Mouse (Mus musculus): Measurements from ENCODE around the gene Arid5a. TPM values are rescaled to one million over a fixed set of nuclear protein-coding genes. Genes with fewer than 3 reads are reported as not detected.

The Arid5a gene
- polyA plus RNA-seq, 1 experiment from 2014 or later: 2.9 TPM

- WGBS: 95% methylated on average over 4 of the region's 4 CpGs
- H3K9ac ChIP-seq (replicated peaks): no peak overlapping the region
- peaks cover 92% of the 10 kb centered on the region for H3K36me3 ChIP-seq
These were observed 44.8 kb downstream of the Arid5a start for GRCm38 (mm10) chr1:36352351-36352750.

GRCm38 (mm10) chr1:36356955-36357695 is 49.6 kb downstream of the Arid5a start:
- Histone ChIP-seq H3K9me3 (no peaks in the 10 kb centered on the region), H3K4me1 (no peaks in the 10 kb centered on the region), H3K4me2 (replicated peaks) (no peak overlapping the region), H3K27me3 (no peaks in the 10 kb centered on the region), H3K36me3 (peaks cover 65% of the 10 kb centered on the region), H3K27ac (replicated peaks) (no peak overlapping the region), H3K4me3 (no peak overlapping the region), H3K9ac (replicated peaks) (no peak overlapping the region)
- ATAC-seq (ENCODE audit: low FRiP score, low read depth): no peak
- 94% methylated on average over 5 of the region's 5 CpGs for WGBS

More at GRCm38 (mm10) chr1:36352351-36352750, 44.8 kb downstream of the Arid5a start:
- Histone ChIP-seq H3K27ac (replicated peaks) (no peak overlapping the region), H3K4me3 (no peak overlapping the region), H3K27me3 (no peaks in the 10 kb centered on the region), H3K9me3 (no peaks in the 10 kb centered on the region), H3K4me1 (no peaks in the 10 kb centered on the region), H3K4me2 (replicated peaks) (no peak overlapping the region)
- ATAC-seq (ENCODE audit: low FRiP score, low read depth): no peak

GRCm38 (mm10) chr1:36367698-36368097 is 60.2 kb downstream of the Arid5a start:
- peaks cover 11% of the 10 kb centered on the region for H3K4me1 ChIP-seq
- ATAC-seq (ENCODE audit: low FRiP score, low read depth): no peak
- H3K27me3 ChIP-seq: no peaks in the 10 kb centered on the region; the same call in 1 of the 2 replicates
- H3K27ac ChIP-seq (replicated peaks): no peak overlapping the region
- H3K4me3 ChIP-seq: peak overlapping the region; percentile 86
- peak overlapping the region; percentile 65 for H3K4me2 ChIP-seq (replicated peaks)
- peaks cover 25% of the 10 kb centered on the region for H3K36me3 ChIP-seq
- H3K9ac ChIP-seq (replicated peaks): peak overlapping the region; percentile 94
- 59% methylated on average over 12 of the region's 12 CpGs for WGBS
- H3K9me3 ChIP-seq: no peaks in the 10 kb centered on the region

GRCm38 (mm10) chr1:36368112-36368968 is 60.8 kb downstream of the Arid5a start:
- H3K27me3 ChIP-seq: no peaks in the 10 kb centered on the region; the same call in 1 of the 2 replicates
- peaks cover 11% of the 10 kb centered on the region for H3K4me1 ChIP-seq
- peaks cover 20% of the 10 kb centered on the region for H3K36me3 ChIP-seq
- no peaks in the 10 kb centered on the region for H3K9me3 ChIP-seq
- peak; percentile 87 for ATAC-seq (ENCODE audit: low FRiP score, low read depth)
- peak overlapping the region; percentile 86 for H3K4me3 ChIP-seq
- peak overlapping the region; percentile 65 for H3K4me2 ChIP-seq (replicated peaks)
- peak overlapping the region; percentile 94 for H3K9ac ChIP-seq (replicated peaks)
- 5% methylated on average over 51 of the region's 55 CpGs for WGBS
- peak overlapping the region; percentile 77 for H3K27ac ChIP-seq (replicated peaks)

GRCm38 (mm10) chr1:36368969-36369645 is 61.6 kb downstream of the Arid5a start, which contains the start of gene Kansl3:
TSS of gene Kansl3 (minus strand) at chr1:36369181.
- 4% methylated on average over 59 of the region's 61 CpGs for WGBS
- Histone ChIP-seq H3K9ac (replicated peaks) (peak within 1 kb of the TSS; percentile 94), H3K4me2 (replicated peaks) (peak within 1 kb of the TSS; percentile 65), H3K36me3 (peaks cover 12% of the 10 kb centered on the region), H3K27ac (replicated peaks) (peak within 1 kb of the TSS; percentile 77), H3K4me3 (peak within 1 kb of the TSS; percentile 86), H3K9me3 (no peaks in the 10 kb centered on the region), H3K27me3 (no peaks in the 10 kb centered on the region; the same call in 1 of the 2 replicates), H3K4me1 (peaks cover 11% of the 10 kb centered on the region)
- ATAC-seq (ENCODE audit: low FRiP score, low read depth): peak; percentile 90

- Histone ChIP-seq H3K36me3 (peaks cover 1% of the 10 kb centered on the region; the same call in 1 of the 2 replicates), H3K4me1 (peaks cover 11% of the 10 kb centered on the region), H3K27ac (replicated peaks) (no peak overlapping the region), H3K4me2 (replicated peaks) (no peak overlapping the region), H3K27me3 (no peaks in the 10 kb centered on the region; the same call in 1 of the 2 replicates), H3K9ac (replicated peaks) (no peak overlapping the region), H3K9me3 (no peaks in the 10 kb centered on the region), H3K4me3 (no peak overlapping the region)
- 84% methylated on average over 6 of the region's 6 CpGs for WGBS
- no peak for ATAC-seq (ENCODE audit: low FRiP score, low read depth)
These were observed 63.4 kb downstream of the Arid5a start for GRCm38 (mm10) chr1:36370918-36371317.

GRCm38 (mm10) chr1:36371934-36372845 is 64.7 kb downstream of the Arid5a start, which contains the start of gene Fer1l5:
TSS of gene Fer1l5 (plus strand) at chr1:36372291.
- no peak within 1 kb of the TSS for H3K4me3 ChIP-seq
- no peaks in the 10 kb centered on the region; the same call in 1 of the 2 replicates for H3K27me3 ChIP-seq
- H3K27ac ChIP-seq (replicated peaks): no peak within 1 kb of the TSS
- no peak within 1 kb of the TSS for H3K4me2 ChIP-seq (replicated peaks)
- H3K36me3 ChIP-seq: no peaks in the 10 kb centered on the region
- H3K4me1 ChIP-seq: peaks cover 10% of the 10 kb centered on the region
- H3K9me3 ChIP-seq: no peaks in the 10 kb centered on the region
- WGBS: 81% methylated on average over 10 of the region's 10 CpGs
- no peak within 1 kb of the TSS for H3K9ac ChIP-seq (replicated peaks)
- ATAC-seq (ENCODE audit: low FRiP score, low read depth): no peak

Small RNA genes within 50 kb of the gene (microRNA-seq; reads per million reads assigned to microRNA genes)
- 0.93 reads per million for gene Mir6898

Other genes starting within 250 kb of the Arid5a start
- gene Hs6st1, start 239.3 kb upstream of the Arid5a start, polyA plus RNA-seq (2016; fragmentation: Nextera tagmentation; extraction: Ambion mirVana): 10.8 and 11.8 TPM in 2 replicates
- gene Uggt1, start 63.0 kb upstream of the Arid5a start, polyA plus RNA-seq (2016; fragmentation: Nextera tagmentation; extraction: Ambion mirVana): 63.4 and 64.1 TPM in 2 replicates
- gene Neurl3, start 33.1 kb upstream of the Arid5a start, polyA plus RNA-seq (2016; fragmentation: Nextera tagmentation; extraction: Ambion mirVana): 0.31 and 0.43 TPM in 2 replicates
- gene Kansl3, start 61.4 kb downstream of the Arid5a start, polyA plus RNA-seq (2016; fragmentation: Nextera tagmentation; extraction: Ambion mirVana): 49.6 and 50.8 TPM in 2 replicates
- 2.3 and 3.1 TPM in 2 replicates for gene Fer1l5, start 64.6 kb downstream of the Arid5a start, polyA plus RNA-seq (2016; fragmentation: Nextera tagmentation; extraction: Ambion mirVana)
- 73.8 and 74.5 TPM in 2 replicates for gene Lman2l, start 137.5 kb downstream of the Arid5a start, polyA plus RNA-seq (2016; fragmentation: Nextera tagmentation; extraction: Ambion mirVana)
- 10.2 and 10.5 TPM in 2 replicates for gene Cnnm4, start 163.9 kb downstream of the Arid5a start, polyA plus RNA-seq (2016; fragmentation: Nextera tagmentation; extraction: Ambion mirVana)
- gene Cnnm3, start 204.1 kb downstream of the Arid5a start, polyA plus RNA-seq (2016; fragmentation: Nextera tagmentation; extraction: Ambion mirVana): 3.8 and 4.6 TPM in 2 replicates
- gene Ankrd23, start 229.2 kb downstream of the Arid5a start, polyA plus RNA-seq (2016; fragmentation: Nextera tagmentation; extraction: Ambion mirVana): 19.8 and 21.1 TPM in 2 replicates
- gene Gm42417, start 231.7 kb downstream of the Arid5a start, polyA plus RNA-seq (2016; fragmentation: Nextera tagmentation; extraction: Ambion mirVana): 0.55 TPM in 1 of 2 replicates, not detected in the other
- 19.6 and 19.8 TPM in 2 replicates for gene Ankrd39, start 239.7 kb downstream of the Arid5a start, polyA plus RNA-seq (2016; fragmentation: Nextera tagmentation; extraction: Ambion mirVana)

Data from midbrain, embryonic 12.5 days (tissue).